Mouse (Mus musculus): ENCODE measurements around the gene Ntpcr.

Ntpcr gene

DNA sequence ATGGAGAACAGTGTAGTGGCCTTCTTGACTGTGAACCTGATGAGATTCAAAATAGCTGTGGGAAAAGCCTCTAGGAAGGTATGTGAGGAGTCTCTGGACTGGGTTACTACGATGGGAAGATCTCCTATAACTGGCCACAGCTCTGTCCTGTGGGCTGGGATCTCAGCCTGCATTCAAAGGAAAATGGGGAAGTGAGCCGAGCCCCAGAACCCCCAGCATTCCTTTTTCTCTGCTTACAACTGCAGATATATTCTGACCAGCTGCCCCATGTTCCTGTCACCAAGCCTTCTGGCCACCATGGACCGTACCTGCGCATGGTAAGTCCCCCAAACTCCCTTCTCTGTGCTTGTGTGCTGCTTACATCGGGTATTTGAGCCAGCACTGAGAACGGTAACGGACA is at the start of gene Ntpcr:
Ntpcr (plus strand) TSS at position 218 of the 400 bp plus-strand sequence.
- in situ Hi-C loops (cut with MboI; ENCODE audit: low sequenced_read_pairs) = no loop called here

- in situ Hi-C loops (cut with MboI; ENCODE audit: low sequenced_read_pairs) = no loop called here
Observed at GRCm38 (mm10) chr8:125680851-125681408, 48.8 kb upstream of the Ntpcr start.

DNA sequence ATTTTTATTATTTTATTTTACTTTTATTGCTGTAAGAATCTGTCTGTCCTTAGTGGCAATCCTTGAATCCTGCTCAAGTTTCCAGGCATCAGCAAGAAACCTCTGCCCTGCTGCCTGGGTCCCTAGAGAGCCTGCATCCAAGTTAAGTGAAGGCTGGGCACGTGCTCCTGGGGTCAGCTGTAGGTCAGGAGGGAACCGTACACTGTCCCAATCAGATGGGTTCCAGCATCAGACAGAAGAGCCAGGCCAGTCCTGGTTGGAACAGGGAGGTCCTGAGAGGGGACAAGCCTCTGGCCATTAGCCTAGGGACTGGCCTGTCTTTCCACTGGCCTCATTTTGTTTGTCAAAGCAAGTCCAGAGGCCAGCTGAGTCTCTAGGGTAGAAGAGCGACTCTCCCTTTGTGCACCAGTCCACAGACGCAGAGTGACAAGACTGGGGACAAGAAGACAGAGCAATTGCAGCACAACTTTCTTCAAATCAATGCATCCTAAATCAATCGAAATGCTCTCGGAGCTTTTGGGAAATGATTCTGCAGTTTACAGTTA is 44.5 kb upstream of the Ntpcr start:
- in situ Hi-C loops (cut with MboI; ENCODE audit: low sequenced_read_pairs) = no loop called here

GRCm38 (mm10) chr8:125686221-125686865 is 43.4 kb upstream of the Ntpcr start:
- in situ Hi-C loops (cut with MboI; ENCODE audit: low sequenced_read_pairs) = no loop called here

- in situ Hi-C loops (cut with MboI; ENCODE audit: low sequenced_read_pairs) = no loop called here
Observed at GRCm38 (mm10) chr8:125690166-125690915, 39.4 kb upstream of the Ntpcr start.

- in situ Hi-C loops (cut with MboI; ENCODE audit: low sequenced_read_pairs) = no loop called here
Observed at GRCm38 (mm10) chr8:125690961-125691360, 38.8 kb upstream of the Ntpcr start.

DNA sequence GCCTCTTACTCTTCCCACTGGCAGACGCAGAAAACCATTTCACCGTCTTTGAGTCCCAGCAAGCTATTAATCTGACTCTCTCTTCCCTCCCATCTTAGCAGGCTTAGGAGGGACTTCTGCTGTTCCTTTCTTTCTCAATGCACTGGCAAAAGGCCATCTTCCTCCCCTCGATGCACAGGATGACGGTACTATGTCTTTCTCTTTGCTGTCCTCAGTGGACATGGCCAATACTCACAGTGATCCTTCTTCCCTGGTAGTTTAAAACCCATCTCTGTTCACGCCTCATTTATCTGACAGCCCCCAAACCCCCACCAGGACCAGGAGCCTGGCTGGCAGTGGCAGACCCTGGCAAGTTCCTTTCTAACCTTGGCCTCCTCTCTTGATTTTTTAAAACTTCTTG is 37.3 kb upstream of the Ntpcr start:
- in situ Hi-C loops (cut with MboI; ENCODE audit: low sequenced_read_pairs) = no loop called here

- in situ Hi-C loops (cut with MboI; ENCODE audit: low sequenced_read_pairs) = no loop called here
Observed at GRCm38 (mm10) chr8:125693197-125693596, 36.6 kb upstream of the Ntpcr start.

GRCm38 (mm10) chr8:125695951-125696350 is 33.8 kb upstream of the Ntpcr start:
- in situ Hi-C loops (cut with MboI; ENCODE audit: low sequenced_read_pairs) = no loop called here

GRCm38 (mm10) chr8:125699391-125700025 is 30.3 kb upstream of the Ntpcr start:
- in situ Hi-C loops (cut with MboI; ENCODE audit: low sequenced_read_pairs) = no loop called here

DNA sequence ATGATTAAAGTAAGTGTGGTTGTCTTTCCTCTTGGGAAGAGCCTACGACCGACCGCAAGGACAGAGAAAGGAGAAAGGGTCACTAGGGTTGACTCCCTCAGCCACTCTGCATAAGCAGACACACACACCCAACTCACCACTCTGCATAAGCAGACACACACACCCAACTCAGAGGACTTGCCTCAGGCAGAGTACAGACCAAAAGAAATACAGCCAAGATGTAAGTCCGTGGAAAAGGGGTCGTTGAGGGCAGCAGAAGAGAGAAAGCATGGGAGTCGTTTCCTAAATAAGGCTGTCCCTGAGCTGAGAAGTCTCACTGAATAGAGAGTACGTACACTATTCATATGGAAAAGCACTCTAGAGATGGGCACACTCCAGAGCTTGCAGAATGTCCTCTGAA is 29.4 kb upstream of the Ntpcr start:
- in situ Hi-C loops (cut with MboI; ENCODE audit: low sequenced_read_pairs) = no loop called here

DNA sequence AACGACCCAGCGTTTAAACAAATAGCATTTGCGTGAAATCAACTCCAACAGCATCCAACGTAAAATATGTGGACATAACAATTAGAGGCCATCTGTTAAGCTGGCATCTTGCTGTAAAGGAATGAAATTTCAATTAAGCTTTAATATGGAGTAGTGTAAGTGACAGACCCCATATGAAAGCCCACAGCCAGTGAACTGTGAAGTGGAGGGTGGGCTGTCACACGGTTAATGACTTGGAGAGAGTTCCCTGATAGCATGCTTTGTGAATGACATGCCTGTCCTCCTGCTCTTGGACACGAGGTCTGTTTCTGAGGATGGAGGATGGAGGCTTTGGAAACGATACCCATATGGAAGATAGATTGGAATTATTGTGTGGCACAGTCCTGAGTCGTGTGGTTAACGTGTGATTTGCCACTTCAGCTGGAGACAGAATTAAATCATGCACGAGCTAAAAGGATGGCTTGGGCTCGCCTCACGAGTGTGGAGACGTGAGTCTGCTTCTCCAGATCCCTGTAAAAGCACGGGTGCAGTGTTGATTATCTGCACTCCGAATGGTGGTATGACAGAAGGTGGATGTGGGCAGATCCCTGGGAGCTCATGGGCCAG is 26.8 kb upstream of the Ntpcr start:
- in situ Hi-C loops (cut with MboI; ENCODE audit: low sequenced_read_pairs) = no loop called here

- in situ Hi-C loops (cut with MboI; ENCODE audit: low sequenced_read_pairs) = no loop called here
Observed at GRCm38 (mm10) chr8:125704434-125704833, 25.3 kb upstream of the Ntpcr start.

DNA sequence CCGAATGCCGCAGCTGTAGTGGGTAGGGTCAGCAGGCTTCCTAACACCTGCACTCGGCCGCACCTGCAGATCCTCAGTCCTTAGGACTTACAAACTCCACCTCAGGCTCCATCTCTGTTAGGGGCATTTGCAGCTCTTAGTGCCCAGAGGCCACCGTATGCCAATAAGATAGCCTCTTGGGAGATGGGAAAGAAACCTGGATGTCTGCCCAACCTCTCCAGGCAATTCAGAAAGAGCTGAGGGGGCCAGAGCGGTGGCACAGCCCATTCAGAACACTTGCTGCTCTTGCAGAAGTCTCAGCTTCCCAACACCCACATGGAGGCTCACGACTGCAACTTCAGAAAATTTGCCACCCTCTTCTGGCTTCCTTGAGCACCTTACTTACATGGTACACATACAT is 23.9 kb upstream of the Ntpcr start:
- in situ Hi-C loops (cut with MboI; ENCODE audit: low sequenced_read_pairs) = no loop called here

DNA sequence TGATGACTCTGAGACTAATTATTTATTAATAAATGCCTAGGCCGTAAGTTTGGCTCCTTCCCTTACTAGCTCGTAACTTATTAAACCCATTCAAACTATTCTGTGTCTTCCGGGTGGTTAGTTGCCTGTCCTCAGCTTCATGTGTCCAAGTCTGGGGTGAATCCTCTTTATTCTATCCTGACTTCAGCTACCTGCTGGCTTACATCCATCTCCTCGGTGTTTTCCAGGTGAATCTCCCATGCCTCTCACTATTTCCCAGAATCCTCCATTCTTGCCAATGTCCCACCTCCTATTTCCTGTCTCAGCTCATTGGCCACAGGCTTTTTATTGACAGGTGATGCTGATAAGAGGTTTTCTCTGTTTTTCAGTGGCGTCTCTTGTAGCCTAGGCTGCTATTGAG is 20.6 kb upstream of the Ntpcr start:
- in situ Hi-C loops (cut with MboI; ENCODE audit: low sequenced_read_pairs) = no loop called here

GRCm38 (mm10) chr8:125711514-125711913 is 18.2 kb upstream of the Ntpcr start:
- in situ Hi-C loops (cut with MboI; ENCODE audit: low sequenced_read_pairs) = no loop called here

- in situ Hi-C loops (cut with MboI; ENCODE audit: low sequenced_read_pairs) = no loop called here
Observed at GRCm38 (mm10) chr8:125716211-125716610, 13.6 kb upstream of the Ntpcr start.

- in situ Hi-C loops (cut with MboI; ENCODE audit: low sequenced_read_pairs) = no loop called here
Observed at GRCm38 (mm10) chr8:125716613-125717012, 13.2 kb upstream of the Ntpcr start.

- in situ Hi-C loops (cut with MboI; ENCODE audit: low sequenced_read_pairs) = no loop called here
Observed at GRCm38 (mm10) chr8:125718914-125719313, 10.8 kb upstream of the Ntpcr start.

- in situ Hi-C loops (cut with MboI; ENCODE audit: low sequenced_read_pairs) = no loop called here
Observed at GRCm38 (mm10) chr8:125722675-125723074, 7.1 kb upstream of the Ntpcr start.

- in situ Hi-C loops (cut with MboI; ENCODE audit: low sequenced_read_pairs) = no loop called here
Observed at GRCm38 (mm10) chr8:125723437-125723836, 6.3 kb upstream of the Ntpcr start.
